Mouse (Mus musculus) G1E (cell line): ENCODE results near the gene Cdh1. TPM values are rescaled to one million over a fixed set of nuclear protein-coding genes. Genes with fewer than 3 reads are reported as not detected.
"Not testable (repeated sequence)": the region's sequence is repeated elsewhere in the genome, so short reads cannot be mapped to it uniquely, and the experiment has no call there.

Experiments used
- ATAC-seq: 2 replicates; pipeline ENCODE4 v1.8.0; 2016; ENCODE audit warnings: mild to moderate bottlenecking; ENCODE audit not compliant: insufficient number of reproducible peaks, poor library complexity, low FRiP score, severe bottlenecking; ENCODE audit errors: extremely low read depth
- DNase-seq: peaks from one replicate; pipeline ENCODE4 v3.0.0; 2012; ENCODE audit warnings: low spot score
- H3K27me3 ChIP-seq: 2 replicates; pipeline ENCODE4 v1.6.1; 2012; ENCODE audit warnings: mild to moderate bottlenecking, low read length, inconsistent platforms; ENCODE audit not compliant: insufficient read depth
- H3K36me3 ChIP-seq: replicated peaks from 2 replicates; pipeline ENCODE3; 2012; ENCODE audit warnings: mild to moderate bottlenecking, inconsistent platforms
- H3K4me1 ChIP-seq: 2 replicates; pipeline ENCODE4 v1.6.1; 2012; ENCODE audit warnings: low read depth, low read length, inconsistent platforms, mixed read lengths; ENCODE audit not compliant: insufficient read depth
- H3K4me3 ChIP-seq: 2 replicates; pipeline ENCODE4 v1.5.1; 2012; ENCODE audit warnings: low read depth, mild to moderate bottlenecking, inconsistent platforms, low read length, moderate library complexity, mixed read lengths
- H3K9me3 ChIP-seq: replicated peaks from 2 replicates; pipeline ENCODE4 v1.6.1; 2012; ENCODE audit warnings: inconsistent platforms
- CTCF ChIP-seq: IDR thresholded peaks from 2 replicates; pipeline ENCODE4 v1.5.1; 2012; ENCODE audit warnings: low read depth, low read length, inconsistent platforms, mixed read lengths
- GATA1 ChIP-seq: IDR thresholded peaks from 2 replicates; pipeline ENCODE4 v1.6.1; 2012; ENCODE audit warnings: borderline replicate concordance, low read length, inconsistent platforms, mixed read lengths
- GATA2 ChIP-seq: IDR thresholded peaks from 2 replicates; pipeline ENCODE4 v1.6.1; 2012; ENCODE audit warnings: low read depth, low read length, inconsistent platforms, borderline replicate concordance
- POLR2AphosphoS5 ChIP-seq: IDR thresholded peaks from 2 replicates; pipeline ENCODE4 v1.6.1; 2012; ENCODE audit warnings: low read depth, low read length, inconsistent platforms; ENCODE audit not compliant: insufficient replicate concordance
- TAL1 ChIP-seq: conservative IDR thresholded peaks from 2 replicates; pipeline ENCODE4 v1.6.1; 2012; ENCODE audit warnings: low read depth, low read length, inconsistent platforms, mixed read lengths
- polyA plus RNA-seq: library from polyadenylated mRNA; stranded (reverse); fragments of >175 nt; gene quantifications from 2 replicates; pipeline ENCODE4 v1.2.3, GENCODE M21; 2012
- total RNA-seq, 2 experiments: library from RNA; stranded (forward) in 1 of 2; stranded (reverse) in 1 of 2; fragments of 200-1000 nt in 1 of 2; fragments of >200 nt in 1 of 2; fragmentation: Nextera tagmentation in 1 of 2; gene quantifications; 2 replicates each; pipeline ENCODE4 v1.2.3; 2014 to 2017

The Cdh1 gene
- total and polyA plus RNA-seq, 3 experiments = 0.11 TPM; not detected in 2

DNA sequence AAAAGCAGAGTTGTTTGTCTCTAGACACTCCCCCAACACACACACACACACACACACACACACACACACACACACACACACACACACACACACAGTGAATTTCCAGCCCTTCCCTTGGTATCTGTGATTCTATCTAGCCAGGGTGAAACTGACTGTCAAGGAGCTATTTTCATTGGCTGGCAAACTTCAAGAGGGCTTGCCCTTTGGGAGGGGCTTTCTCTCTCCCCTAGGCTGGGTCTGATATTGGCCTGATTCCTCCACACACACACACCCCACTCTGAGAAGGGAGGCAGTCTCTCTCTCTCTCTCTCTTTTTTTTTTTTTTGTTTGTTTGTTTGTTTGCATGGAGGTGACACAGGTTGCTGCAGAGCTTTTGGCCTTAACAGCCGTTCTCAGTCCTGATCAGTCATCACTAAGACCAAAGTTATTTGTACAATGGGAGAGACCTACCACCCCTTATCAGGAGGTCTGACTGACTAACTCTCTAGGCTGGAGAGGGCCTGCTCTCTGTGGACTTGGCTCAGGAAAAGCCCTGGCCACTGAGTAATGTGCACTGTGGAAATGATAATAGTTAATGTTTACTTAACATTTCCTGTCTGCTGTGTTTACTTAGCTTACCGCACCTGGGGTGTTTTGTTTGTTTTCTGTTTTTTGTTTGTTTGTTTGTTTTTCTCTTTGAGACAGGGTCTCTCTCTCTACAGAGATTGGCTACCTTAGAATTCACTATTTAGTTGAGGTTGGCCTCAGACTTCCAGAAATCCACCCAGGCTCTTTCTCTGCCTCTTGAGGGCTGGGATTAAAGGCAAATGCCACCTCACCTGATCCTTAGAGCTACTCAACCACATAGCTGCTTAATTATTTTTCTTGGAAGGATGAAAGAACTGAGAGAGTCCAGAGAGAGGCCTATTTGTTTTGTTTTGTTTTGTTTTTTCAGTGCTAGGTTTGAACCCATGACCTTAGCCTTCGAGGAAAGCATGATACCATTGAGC lies 14.4 kb upstream of the Cdh1 start:
- Histone ChIP-seq H3K36me3 (no peaks in the 10 kb centered on the region), H3K9me3 (no peaks in the 10 kb centered on the region), H3K4me1 (no peaks in the 10 kb centered on the region), H3K4me3 (no peak overlapping the region), H3K27me3 (peaks cover 4% of the 10 kb centered on the region; the same call in 1 of the 2 replicates)
- DNase-seq = no peak
- ATAC-seq = no peak
- TF ChIP-seq CTCF (no peak), GATA1 (no peak), TAL1 (no peak), GATA2 (no peak), POLR2AphosphoS5 (no peak)

DNA sequence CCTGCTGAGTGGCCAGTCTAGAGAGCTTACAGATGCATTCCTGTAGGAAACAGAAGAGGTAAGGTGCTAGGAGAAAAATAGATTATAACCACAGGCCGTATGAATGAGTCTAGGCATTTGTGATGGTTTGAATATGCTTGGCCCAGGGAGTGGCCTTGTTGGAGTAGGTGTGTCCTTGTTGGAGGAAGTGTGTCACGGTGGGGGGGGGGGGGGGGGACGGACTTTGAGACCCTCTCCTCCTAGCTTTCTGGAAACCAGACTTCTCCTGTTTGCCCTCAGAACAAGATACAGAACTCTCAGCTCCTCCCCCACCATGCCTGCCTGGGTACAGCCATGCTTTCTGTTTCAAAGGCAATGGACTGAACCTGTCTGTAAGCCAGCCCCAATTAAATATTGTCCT lies 10.7 kb upstream of the Cdh1 start:
- DNase-seq (no peak), ATAC-seq (no peak)
- no peak for TF ChIP-seq GATA1
- no peak for TF ChIP-seq CTCF
- no peak for TF ChIP-seq TAL1
- no peak for TF ChIP-seq GATA2
- no peak for TF ChIP-seq POLR2AphosphoS5
- Histone ChIP-seq H3K36me3 (no peaks in the 10 kb centered on the region), H3K9me3 (no peaks in the 10 kb centered on the region), H3K27me3 (0 out of 2 replicates have a peak, but pooled peaks cover 5% of the 10 kb centered on the region), H3K4me3 (no peak overlapping the region), H3K4me1 (no peaks in the 10 kb centered on the region)

DNA sequence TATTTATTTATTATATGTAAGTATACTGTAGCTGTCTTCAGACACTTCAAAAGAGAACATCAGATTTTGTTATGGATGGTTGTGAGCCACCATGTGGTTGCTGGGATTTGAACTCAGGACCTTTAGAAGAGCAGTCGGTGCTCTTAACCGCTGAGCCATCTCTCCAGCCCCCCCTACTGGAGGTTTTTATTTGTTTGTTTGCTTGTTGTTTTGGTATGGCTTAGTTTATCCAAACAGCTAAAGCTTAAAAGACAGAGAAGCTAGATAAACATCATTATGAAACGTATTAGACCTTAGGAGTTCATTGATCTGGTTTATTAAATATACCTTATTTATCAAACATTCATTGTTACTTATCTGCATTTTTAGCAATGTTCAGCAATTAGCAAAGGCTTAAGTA lies 7.5 kb upstream of the Cdh1 start:
- H3K4me3 ChIP-seq, H3K4me1 ChIP-seq, H3K36me3 ChIP-seq, DNase-seq, H3K9me3 ChIP-seq, H3K27me3 ChIP-seq, ATAC-seq: not testable (repeated sequence)

DNA sequence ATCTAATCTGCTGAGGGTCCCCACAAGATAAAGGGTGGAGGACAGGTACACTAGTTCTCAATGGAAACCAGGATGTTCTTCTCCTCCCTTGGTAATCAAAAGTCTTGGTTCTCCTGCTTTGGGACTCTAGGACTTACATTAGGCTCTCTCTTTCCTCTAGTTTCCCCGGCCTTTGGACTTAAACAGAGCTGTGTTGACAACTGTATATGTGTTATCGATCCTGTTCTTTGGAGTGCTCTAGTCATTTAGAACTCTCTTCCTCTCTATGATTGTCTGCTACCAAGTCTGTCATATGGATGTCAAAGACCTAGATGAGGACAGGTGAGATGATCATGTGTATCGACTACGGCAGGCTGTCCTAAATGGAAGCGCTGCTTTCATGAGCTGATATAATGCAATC lies 6.1 kb upstream of the Cdh1 start:
- ATAC-seq (no peak), DNase-seq (no peak)
- Histone ChIP-seq H3K4me1 (no peaks in the 10 kb centered on the region), H3K36me3 (no peaks in the 10 kb centered on the region), H3K9me3 (no peaks in the 10 kb centered on the region), H3K4me3 (no peak overlapping the region), H3K27me3 (0 out of 2 replicates have a peak, but pooled peaks cover 5% of the 10 kb centered on the region)
- TF ChIP-seq GATA2 = no peak

DNA sequence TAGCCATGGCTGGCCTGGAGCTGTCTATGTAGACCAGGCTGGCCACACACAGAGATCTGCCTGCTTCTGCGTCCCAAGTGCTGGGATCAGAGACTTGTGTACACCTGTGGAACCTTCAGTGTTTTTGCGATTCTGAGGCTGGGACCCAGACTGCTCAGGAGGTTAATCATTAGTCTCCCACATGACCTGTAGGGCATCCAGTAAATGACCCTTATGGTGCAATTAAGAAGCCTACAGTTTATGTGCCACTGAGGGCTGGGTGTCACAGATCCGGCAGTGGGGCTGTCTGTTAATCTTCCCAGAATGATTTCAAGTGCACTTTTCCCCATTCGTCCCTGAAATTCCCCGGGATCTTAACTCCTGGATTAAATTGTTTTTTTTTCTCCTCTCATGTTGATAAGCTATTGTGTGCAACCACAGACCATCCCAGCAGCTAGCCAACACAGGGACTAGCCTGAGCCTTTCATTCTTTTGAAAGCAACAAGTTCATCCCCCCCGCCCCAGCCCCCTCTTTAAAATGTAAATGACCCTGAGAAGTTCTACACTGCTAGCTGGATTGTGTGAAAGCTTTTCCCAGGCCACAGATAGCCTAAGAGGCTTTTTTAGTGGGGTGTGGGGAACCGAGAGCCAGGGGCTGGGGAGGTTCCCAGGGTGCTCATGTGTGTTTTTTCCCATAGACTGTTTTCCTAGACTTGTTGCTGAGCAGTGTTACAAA lies 3.7 kb upstream of the Cdh1 start:
- H3K27me3 ChIP-seq = peaks cover 20% of the 10 kb centered on the region; the same call in 1 of the 2 replicates

DNA sequence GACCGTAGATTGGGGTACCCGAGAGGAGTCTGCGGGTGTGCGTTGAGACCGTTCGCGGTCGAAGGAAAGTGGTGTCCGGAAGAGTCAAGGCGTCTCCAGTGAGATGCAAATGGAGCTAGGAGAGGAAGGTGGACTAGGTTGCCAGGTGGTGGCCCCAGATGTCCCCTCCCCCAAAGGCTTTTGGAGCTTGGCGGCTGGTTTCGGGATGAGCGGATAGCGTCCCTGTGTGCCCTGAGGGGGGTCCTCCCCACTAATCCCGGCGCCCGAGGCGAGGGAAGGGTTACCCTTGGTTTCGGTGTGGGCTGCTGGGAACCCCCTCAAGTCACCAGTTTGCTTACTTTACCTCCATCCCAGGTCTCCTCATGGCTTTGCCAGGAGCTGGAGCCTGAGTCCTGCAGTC lies 782 bp downstream of the Cdh1 start:
- Histone ChIP-seq H3K36me3 (no peaks in the 10 kb centered on the region), H3K4me3 (no peak overlapping the region), H3K9me3 (no peaks in the 10 kb centered on the region), H3K27me3 (peaks cover 22% of the 10 kb centered on the region), H3K4me1 (no peaks in the 10 kb centered on the region)
- DNase-seq (no peak), ATAC-seq (no peak)
- TF ChIP-seq CTCF = no peak
- TF ChIP-seq POLR2AphosphoS5 = no peak
- no peak for TF ChIP-seq GATA2
- TF ChIP-seq TAL1 = no peak
- no peak for TF ChIP-seq GATA1

More for the DNA sequence above, 3.7 kb upstream of the Cdh1 start:
- no peaks in the 10 kb centered on the region for H3K36me3 ChIP-seq
- no peak overlapping the region for H3K4me3 ChIP-seq
- DNase-seq = no peak
- ATAC-seq = no peak
- TF ChIP-seq GATA2 = no peak
- TF ChIP-seq CTCF = no peak
- H3K4me1 ChIP-seq = no peaks in the 10 kb centered on the region
- no peaks in the 10 kb centered on the region for H3K9me3 ChIP-seq

DNA sequence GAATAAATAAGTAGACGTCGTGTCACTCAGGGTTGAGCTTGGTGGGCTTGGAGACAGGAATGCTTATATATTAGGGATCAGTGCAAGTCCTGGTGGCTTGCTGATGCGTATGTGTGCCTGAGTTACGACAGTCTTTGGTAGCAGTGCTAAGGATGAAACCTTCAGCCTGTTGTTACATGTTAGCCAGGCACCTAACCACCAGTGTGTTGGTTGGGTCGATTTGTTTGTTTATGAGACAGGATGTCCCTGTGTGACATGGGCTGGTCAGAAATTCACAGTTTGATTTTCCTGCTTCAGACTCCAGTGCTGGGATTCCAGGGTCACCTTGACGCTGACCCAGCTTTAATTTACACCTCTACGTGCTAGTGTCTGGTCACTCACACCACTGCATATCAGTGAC lies 2.5 kb downstream of the Cdh1 start:
- no peaks in the 10 kb centered on the region for H3K4me1 ChIP-seq
- no peak for ATAC-seq
- H3K36me3 ChIP-seq = no peaks in the 10 kb centered on the region
- no peak overlapping the region for H3K4me3 ChIP-seq
- no peaks in the 10 kb centered on the region for H3K9me3 ChIP-seq
- DNase-seq = no peak
- peaks cover 29% of the 10 kb centered on the region for H3K27me3 ChIP-seq
- no peak for TF ChIP-seq TAL1
- TF ChIP-seq GATA2 = no peak
- no peak for TF ChIP-seq CTCF
- no peak for TF ChIP-seq POLR2AphosphoS5
- no peak for TF ChIP-seq GATA1
